Mouse (Mus musculus): ENCODE measurements around the gene Gss. TPM values are rescaled to one million over a fixed set of nuclear protein-coding genes. Genes with fewer than 3 reads are reported as not detected.

Gene Gss
- total RNA-seq, 2 experiments from 2014 or later, result 13.4 to 13.9 TPM

DNA sequence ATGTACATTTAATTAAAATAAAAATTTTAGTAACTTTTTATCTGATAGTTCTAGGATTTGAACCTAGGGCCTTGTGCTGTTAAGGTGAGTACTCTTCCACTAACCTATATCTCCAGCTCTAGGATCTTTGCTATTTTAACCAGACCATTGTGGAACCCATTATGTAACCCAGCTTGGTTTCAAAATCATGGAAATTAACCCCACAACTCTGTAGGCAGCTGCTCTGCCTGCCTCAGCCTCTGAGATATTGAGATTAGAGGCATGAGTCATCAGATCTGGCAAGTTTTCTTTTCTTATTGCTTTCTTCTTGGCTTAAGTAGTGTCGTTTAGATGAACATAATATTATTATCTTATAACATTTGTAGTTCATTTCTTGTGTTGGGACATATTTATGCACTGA lies 68.2 kb downstream of the Gss start:
- no peak for DNase-seq (ENCODE audit: low spot score)
- intact Hi-C loops (cut with DNase I), result loop anchor here (2.0 kb wide), 1 partner anchor 50 kb away; no protein-coding TSS in a partner anchor

DNA sequence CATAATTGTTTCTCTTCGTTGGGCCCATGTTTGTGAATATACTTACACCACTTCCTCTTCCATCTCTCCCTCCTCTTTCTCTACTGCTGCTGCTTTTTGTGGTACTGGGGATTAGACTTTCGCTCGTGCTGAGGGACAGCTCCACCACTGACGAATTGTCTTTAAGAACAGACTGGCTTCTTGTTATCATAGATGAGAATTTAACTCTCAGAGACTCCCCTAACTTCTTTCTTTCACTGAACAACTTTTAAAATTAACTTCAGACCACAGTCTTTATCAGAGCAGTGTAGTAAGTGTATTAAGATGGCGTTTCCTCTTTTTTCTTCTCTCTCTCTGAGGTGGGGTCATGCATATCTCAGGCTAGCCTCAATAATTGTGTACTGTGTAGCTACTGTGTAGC lies 68.9 kb downstream of the Gss start:
- intact Hi-C loops (cut with DNase I), result loop anchor here (2.0 kb wide), 1 partner anchor 51 kb away; no protein-coding TSS in a partner anchor
- DNase-seq (ENCODE audit: low spot score), result no peak

DNA sequence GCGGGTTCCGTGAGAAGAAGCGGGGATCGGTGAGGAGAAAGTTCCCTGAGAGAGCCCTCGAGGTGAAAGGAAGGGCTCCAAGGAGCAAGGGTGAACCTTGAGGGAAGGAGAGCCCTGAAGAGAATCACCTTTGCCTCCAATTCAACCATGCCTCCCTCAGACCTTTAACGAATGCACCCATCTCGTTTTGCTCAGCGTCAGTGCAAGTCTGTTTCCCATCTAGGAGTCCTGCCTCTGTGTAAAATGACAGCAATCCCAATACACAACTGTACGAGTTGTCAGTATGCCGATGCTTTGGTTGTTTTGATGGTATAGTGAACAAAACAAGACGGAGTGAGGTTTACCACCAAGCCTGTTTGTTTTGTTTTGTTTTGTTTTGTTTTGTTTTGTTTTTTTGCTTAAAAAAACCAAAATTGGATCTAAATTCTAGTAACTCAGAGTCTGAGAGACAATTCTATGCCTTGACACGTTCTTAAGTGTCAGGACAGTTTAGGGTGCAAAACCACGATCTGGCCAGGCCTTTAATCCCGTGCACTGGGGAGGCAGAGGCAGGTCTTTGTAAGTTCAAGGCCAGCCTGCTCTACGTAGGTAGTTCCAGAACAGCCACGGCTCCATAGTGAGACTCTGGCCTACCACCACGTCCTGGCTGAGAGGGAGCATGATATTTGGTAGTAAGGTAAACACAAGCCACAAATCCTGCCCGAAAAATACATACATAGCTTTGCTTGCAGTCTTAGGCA lies 73.9 kb downstream of the Gss start:
- intact Hi-C loops (cut with DNase I), result no loop called here
- no peak for DNase-seq (ENCODE audit: low spot score)

DNA sequence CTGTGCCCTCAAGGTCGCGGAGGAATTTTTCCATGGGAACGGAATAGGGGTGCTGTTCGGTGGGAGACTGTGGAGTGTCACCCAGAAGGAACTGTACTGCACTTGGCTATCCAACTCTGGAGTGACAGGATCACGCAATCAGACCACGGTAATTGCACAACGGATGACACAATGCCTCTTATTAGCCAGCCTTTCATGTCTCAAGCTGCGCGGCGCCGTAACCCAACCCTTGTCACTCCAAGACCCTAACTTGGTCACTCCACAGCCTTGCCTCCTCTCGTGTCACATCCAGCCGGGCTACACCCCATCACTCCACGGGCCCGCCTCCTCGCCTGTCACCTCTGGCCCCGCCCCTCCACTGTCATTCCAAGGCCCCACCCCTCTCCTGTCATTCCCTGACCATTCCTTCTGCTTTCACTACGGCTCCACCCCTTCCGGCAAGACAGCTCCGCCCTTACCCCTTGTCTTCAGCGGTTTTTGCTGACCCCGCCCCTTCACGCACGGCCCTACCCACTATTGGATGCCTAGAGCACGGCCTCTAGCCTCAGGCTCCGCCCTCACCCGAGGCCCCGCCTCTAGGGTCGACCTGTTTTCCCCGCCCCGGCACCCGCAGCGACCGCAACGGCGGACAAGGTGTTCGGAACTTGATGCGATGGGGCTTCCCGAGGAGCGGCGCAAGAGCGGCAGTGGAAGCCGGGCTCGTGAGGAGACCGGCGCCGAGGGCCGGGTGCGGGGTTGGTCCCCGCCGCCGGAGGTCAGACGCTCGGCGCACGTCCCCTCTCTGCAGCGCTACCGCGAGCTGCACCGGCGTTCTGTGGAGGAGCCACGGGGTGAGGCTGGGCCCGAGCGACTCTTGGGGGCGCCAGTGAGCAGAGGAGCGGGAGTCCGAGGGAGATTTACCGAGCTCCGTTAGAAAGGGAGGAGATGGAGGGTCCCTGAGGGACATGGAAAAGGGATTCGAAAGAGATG lies 74.9 kb downstream of the Gss start, which contains the start of the genes Acss2 and Ggt7:
TSS of gene Acss2 (plus strand) at position 494 of the 969 bp plus-strand sequence.
TSS of gene Ggt7 (minus strand) at position 783 of the 969 bp plus-strand sequence.
- peak; percentile 97 for DNase-seq (ENCODE audit: low spot score)
- intact Hi-C loops (cut with DNase I), result no loop called here

DNA sequence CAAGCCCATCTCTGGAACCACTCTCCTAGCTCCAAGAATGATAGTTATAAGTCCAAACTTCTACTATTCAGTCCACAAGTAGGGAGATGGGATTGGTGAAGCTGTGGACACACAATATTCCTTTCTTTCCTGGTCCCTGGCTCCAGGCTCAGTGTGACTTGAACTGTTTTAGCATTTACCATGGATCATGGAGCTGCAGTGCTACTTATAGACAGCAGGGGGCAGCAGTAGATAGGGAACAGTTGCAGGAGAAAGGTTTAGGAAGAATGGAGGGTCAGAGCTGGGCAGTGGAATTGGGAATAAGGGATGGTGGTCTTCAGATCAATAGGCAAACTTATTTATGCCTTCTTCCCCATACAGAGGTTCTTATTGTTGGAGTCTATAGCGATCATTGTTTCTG lies 76.7 kb downstream of the Gss start:
- intact Hi-C loops (cut with DNase I), result loop anchor here (1.0 kb wide), 2 partner anchors 68 to 104 kb away; no protein-coding TSS in a partner anchor

DNA sequence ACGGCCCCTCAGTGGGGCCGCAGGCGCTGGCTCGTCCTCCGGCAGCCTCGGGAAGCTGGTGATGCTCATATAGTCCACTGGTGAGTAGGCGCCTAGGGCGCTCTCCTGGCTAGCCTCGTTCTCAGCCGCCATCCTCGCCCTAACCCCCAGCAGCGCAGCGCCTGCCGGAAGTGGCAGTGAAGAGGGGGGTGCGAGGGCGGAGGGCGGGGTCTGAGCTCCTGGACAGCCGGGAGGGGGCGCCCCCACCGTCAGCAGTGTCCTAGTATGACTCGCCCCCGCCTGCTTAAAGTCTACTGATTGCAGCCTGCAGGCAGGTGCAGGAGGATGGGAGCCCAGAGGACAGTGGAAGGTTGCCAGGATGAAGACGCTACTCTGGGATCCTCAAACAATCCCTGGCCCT lies 77.9 kb downstream of the Gss start:
- intact Hi-C loops (cut with DNase I), result loop anchor here (5.0 kb wide), 1 partner anchor 253 kb away; no protein-coding TSS in a partner anchor
- DNase-seq (ENCODE audit: low spot score), result peak; percentile 40

More for the DNA sequence above, 76.7 kb downstream of the Gss start:
- DNase-seq (ENCODE audit: low spot score), result peak; percentile 30

DNA sequence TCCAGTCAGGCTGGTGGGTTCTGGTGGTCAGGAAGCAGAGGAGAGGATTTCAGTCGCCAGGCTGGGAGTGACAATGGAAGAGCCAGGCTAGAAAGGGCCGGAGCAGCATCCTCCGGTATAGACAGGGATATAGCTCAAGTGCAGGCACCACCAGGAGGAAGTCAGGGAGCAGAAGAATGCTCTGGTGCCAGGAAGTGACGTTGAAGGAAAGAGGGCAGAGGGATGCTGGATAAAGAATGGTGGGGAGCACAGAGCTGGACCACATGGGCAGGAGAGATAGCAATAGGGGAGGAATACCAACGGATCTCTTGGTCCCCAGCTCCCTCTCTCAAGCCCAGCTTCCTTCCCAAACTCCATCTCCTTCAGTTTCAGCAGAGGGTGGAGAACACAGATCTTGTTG lies 79.1 kb downstream of the Gss start:
- intact Hi-C loops (cut with DNase I), result loop anchor here (5.0 kb wide), 1 partner anchor 254 kb away; no protein-coding TSS in a partner anchor
- DNase-seq (ENCODE audit: low spot score), result no peak

Small RNA genes within 50 kb of the gene (microRNA-seq; reads per million reads assigned to microRNA genes)
- gene Mir499, result 4,008 reads per million, percentile 91 among the genes with 10 or more reads in this experiment

Other genes with a start within 250 kb of the Gss start
- gene Pigu, start 235.4 kb downstream of the Gss start, total RNA-seq (2021), result 10 to 100 TPM; 28.4 to 28.7 TPM
- gene Trp53inp2, start 211.8 kb downstream of the Gss start, total RNA-seq (2021), result 100 to 1,000 TPM; 491 to 545 TPM
- gene Ncoa6, start 118.9 kb downstream of the Gss start, total RNA-seq (2021), result 10 to 100 TPM; 23.6 to 26.4 TPM
- 10 to 100 TPM; 39.9 to 40.3 TPM for gene Acss2, start 74.9 kb downstream of the Gss start, total RNA-seq (2021)
- under 1 TPM; 0.49 to 0.73 TPM for gene Ggt7, start 74.6 kb downstream of the Gss start, total RNA-seq (2021)
- 10 to 100 TPM; 35.4 to 36.0 TPM for gene Myh7b, start 18.4 kb upstream of the Gss start, total RNA-seq (2021)
- 10 to 100 TPM; 82.1 to 82.5 TPM for gene Trpc4ap, start 99.6 kb upstream of the Gss start, total RNA-seq (2021)
- 1 to 10 TPM; 7.0 to 7.1 TPM for gene Edem2, start 136.7 kb upstream of the Gss start, total RNA-seq (2021)
- not detected for gene Gm17581, start 143.1 kb upstream of the Gss start, total RNA-seq (2021)
- 1 to 10 TPM; 3.5 to 4.7 TPM for gene Procr, start 158.3 kb upstream of the Gss start, total RNA-seq (2021)
- under 1 TPM in 1 of 2 experiments, not detected in 1; 0.08 TPM for gene Mmp24, start 182.5 kb upstream of the Gss start, total RNA-seq (2021)
- gene BC029722, start 226.6 kb upstream of the Gss start, total RNA-seq (2021), result 10 to 100 TPM; 24.8 to 25.7 TPM
- 10 to 100 TPM; 51.1 to 52.0 TPM for gene Eif6, start 234.1 kb upstream of the Gss start, total RNA-seq (2021)
- not detected for gene Fam83c, start 242.0 kb upstream of the Gss start, total RNA-seq (2021)

Data from heart, postnatal 25 days (tissue).